Mouse (Mus musculus): ENCODE measurements around the gene Ctsw. TPM values are rescaled to one million over a fixed set of nuclear protein-coding genes. Genes with fewer than 3 reads are reported as not detected.
"Not testable (repeated sequence)": the region's sequence is repeated elsewhere in the genome, so short reads cannot be mapped to it uniquely, and the experiment has no call there.

The Ctsw gene
- total RNA-seq (2021): under 1 TPM in 1 of 2 experiments, not detected in 1; 0.86 TPM

DNA sequence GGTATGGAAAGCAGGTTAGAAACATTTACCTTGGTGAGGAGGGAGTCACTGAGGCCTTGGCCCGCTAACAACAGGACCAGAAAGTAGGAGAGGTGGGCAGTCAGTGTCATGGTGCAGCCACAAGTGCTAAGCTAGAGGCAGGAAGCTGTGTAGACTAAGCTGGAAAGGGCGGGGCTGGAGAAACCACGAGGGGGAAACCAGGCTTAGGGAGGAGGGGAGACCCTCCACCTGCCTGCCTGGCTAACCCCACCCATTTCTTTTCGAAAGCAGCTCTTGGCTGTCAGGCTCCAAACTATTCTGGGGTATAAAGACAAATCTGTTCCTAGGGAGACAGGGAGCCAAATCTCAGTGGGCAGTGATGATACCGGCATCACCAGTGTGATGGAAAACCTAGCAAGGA lies at the start of gene Ctsw:
Gene Ctsw, minus strand, starts transcription at position 134 of the 400 bp plus-strand sequence.
- no peak for DNase-seq (ENCODE audit: low spot score in 2 of 2)
- intact Hi-C loops (cut with DNase I): no loop called here

DNA sequence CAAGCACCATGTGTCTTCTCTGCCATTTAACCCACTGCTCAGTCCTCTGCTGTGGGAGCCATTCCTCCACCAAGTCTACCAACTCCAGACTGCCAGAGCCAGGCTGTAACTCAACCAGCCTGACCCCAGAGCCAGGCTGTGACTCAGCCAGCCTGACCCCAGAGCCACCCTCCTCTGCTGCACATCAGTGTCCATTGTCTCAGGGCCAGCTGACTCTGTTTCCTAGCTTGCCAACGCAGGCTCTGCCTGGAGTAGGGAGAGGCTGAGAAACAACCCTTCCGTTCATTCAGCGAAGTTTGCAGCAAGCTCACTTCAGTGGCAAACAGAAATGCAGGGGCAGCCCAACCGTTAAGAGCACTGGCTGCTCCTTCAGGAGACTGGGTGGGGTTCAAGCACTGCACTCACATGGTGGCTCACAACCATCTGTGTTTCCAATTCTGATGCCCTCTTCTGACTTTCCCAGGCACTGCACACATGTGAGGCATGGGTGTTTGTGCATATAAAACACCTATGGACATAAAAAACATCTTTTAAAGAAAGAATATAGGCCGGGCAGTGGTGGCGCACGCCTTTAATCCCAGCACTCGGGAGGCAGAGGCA lies 48.7 kb upstream of the Ctsw start:
- no peak for DNase-seq (ENCODE audit: low spot score in 2 of 2)
- intact Hi-C loops (cut with DNase I): no loop called here

DNA sequence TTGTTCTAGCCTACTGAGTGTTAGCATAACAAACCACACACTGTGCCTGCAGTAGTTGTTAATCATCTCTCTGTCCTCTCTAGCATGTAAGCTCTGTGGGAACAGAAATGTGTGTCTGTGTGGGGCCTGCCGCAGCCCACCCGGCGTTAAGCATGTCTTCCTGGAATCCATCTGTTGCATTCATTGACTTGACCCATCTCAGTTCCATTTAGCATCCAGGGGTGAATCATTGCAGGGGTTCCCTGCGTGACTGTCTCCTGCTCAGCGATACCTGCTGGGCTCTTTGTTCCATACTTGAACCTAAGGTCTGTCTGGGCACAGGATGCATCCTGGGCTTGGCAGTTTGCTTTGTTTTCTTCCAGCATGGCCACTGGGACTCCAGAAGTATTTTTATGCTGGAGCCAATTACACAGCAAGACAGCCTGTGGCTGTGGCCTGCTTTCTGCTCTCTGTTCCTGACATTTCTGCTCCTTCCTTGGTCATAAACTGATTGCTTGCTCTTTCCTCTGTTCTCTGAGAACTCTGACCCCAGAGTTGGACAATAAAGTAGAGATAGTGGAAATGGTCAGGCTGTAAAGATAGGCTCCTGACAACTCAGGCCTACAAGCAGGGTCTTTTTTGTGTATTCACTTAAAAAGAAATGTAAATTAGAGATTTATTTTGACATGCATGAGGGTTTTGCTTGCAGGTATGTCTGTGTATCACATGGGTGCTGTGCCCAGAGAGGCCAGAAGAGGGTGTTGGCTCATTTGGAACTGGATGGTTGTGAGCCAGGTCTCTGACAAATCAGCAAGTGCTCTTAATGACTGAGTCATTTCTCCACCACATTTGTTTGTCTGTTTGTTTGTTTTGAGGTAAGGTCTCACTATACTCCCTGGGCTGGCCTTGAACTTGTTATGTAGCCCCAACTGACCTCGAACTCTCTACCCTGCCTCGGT lies 47.8 kb upstream of the Ctsw start:
- intact Hi-C loops (cut with DNase I): no loop called here
- no peak for DNase-seq (ENCODE audit: low spot score in 2 of 2)

DNA sequence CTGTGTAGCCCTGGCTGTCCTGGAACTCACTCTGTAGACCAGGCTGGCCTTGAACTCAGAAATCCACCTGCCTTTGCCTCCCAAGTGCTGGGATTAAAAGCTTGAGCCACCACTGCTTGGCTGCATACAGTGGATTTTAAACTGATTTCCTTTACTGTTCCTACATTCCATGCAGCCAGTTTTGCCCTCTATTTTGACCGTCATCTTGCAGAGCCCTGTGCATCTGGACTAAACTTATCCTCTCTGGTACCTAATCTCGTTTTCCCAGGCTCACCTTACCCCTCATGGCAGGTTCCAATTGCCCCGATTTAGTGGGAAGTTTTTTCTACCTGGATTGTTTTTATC lies 44.7 kb upstream of the Ctsw start:
- intact Hi-C loops (cut with DNase I): no loop called here
- no peak for DNase-seq (ENCODE audit: low spot score in 2 of 2)

DNA sequence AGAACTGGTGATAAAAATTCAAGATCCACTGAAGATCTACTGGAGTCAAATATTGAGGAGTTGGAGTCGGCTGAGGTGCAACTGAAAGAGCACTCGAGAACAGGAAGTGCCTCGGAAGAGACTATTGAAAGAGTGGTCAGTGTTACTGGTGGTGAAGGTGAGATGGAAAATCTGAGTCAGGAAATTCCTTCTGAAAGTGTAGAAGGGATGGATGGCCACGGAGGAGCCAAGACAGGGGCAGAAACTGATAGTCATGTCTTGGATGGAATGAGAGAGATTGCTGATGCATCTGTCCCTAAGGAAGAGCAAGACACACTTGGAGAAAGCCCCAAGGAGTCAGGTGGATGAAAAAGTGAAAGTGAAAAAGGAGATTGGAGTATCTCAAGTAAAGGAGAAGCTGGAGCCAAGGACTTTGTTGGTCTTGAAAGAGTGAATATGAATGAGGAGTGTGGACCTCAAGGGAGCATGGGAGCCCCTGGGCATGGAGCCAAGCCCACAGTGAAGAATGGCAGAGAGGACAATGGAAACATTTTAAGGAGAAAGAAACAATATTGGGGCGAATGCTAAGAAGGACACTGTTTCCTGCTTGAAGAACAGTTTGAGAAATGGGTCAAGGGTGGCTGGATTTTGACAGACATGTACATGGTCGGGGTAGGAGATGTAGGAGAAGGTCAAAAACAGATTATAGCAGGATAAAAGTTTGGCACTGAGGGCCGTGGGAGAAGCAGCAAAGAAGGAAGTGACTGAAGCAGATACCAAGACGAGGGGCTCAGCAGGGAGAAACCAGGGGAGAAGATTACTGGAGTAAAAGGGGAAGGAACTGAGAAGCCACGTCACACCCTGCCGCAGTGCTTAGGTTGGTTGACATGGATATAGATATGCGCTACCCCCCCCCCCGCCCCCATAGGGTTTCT lies 44.0 kb upstream of the Ctsw start:
- intact Hi-C loops (cut with DNase I): no loop called here
- no peak for DNase-seq (ENCODE audit: low spot score in 2 of 2)

DNA sequence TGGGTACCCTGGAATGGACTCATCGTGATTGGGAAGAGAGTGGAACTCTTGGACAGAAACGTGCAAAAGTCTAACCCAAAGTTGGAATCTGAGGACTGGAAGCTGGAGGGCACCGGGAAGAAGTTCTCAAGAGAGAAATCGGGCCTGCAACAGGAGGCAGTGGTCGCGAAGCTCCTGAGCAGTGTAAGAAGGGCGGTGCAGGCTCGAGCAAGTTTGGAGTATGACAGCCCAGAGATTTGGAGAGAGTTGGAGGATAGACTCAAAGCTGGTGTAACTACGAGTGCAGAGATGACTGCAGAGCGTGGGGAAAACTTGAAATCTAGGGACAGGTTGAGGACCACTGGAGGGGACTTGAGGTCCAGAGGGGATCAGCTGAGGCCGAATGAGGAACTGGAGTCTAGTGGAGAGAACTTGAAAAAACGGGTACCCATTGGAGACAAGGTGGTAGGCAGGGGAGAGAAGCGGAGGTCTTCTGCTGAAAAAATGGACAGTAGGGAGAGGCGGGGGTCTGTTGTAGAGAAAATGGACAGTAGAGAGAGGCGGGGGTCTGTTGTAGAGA lies 42.8 kb upstream of the Ctsw start:
- no peak for DNase-seq (ENCODE audit: low spot score in 2 of 2)
- intact Hi-C loops (cut with DNase I): loop anchor here (2.0 kb wide), 1 partner anchor 20 kb away; the partner anchor contains the start of gene Cfl1

DNA sequence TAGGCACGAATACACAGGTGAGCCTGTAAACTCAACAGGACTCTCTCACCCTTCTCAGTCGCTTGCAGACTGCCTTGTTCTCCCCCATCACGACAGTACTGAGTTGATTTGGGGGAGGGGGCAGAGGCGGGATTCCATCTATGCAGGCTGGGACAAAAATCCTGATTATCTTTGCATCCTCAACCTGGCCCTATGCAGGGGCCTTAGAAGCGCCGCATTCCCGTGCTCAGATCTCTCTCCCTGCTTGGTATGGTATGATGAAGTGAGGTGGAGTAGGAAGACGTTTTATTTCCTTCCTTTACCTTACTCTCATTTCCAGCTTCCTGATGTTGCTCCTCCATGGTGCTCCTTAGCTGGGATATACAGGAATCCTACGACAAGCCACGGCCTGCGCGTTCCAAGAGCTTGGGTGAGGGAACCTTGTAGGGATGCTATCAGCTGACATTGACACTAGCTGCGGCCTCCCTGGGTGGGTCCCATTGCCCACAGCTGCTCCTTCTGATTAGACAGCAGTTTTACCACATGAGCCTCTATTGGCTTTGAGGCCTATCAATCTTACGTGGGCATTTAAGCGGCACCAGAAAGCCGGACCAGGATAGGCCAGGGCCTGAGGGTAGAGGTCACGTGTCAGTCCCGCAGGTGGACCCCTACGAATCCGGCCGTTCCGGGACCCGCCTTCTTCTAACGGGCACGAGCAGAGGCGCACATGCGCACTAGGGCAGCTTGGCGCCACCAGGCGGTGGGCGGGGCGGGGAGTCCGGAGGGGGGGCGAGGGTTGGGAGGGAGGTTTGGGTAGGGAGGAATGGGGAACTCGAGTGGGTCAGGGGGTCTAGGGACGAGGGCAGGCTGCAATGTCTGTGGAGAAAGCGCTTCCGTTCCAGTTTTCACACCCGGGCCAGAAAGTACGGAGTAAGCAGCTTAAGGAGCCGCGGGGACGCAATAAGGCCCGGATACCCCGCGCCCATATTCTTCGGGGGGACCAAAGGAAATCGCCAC lies 42.0 kb upstream of the Ctsw start, which contains the start of gene Snx32:
Gene Snx32, minus strand, starts transcription at position 508 of the 996 bp plus-strand sequence.
- peak; percentile 97 to 98 for DNase-seq (ENCODE audit: low spot score in 2 of 2)
- intact Hi-C loops (cut with DNase I): loop anchor here (2.0 kb wide), 1 partner anchor 20 kb away; the partner anchor contains the start of gene Cfl1

DNA sequence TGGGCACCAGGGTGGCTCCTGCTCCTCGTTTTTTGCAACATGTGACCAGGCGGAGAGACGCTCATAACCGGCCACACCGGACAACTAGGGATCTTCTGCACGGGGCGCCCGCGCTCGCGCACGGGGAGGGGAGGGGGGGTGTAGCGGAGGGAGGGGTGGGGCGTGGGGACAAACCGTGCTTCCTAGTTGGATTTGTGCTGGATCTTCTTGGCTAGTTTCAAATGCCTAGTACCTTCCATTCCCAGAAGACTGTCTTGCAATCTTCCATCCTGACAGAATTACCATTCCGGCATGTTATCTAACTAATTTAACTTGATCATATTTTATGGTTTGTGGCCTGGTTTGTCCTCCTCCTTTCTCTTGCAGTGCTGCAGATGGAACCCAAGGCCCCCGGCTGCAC lies 35.4 kb upstream of the Ctsw start, which contains the start of gene 1700020D05Rik:
Gene 1700020D05Rik, minus strand, starts transcription at position 101 of the 400 bp plus-strand sequence.
- no peak for DNase-seq (ENCODE audit: low spot score in 2 of 2)
- intact Hi-C loops (cut with DNase I): no loop called here

DNA sequence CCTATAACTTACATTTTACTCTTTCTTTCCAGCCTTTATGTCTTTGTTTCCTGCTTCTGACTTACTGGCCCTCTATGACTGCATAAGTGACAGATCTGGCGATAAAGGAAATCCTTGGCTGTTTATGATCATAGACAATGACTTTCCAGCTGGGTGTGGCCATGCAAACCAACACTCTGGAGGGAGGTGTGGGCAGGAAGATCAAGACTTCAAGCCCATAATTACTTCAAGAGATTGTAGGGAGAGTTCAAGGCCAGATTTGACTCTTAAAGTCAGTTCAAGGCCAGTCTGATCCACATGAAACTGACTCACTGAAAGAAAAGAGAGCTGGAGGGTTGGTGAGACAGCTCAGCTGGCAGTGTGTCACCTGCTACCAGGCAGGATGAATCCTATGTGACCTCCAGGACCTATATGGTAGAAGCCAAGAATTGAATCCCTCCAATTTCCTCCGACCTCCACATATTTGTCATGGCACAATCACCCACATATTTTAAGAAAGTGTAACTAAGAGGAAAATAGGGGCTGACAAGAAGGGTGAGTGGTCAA lies 32.1 kb upstream of the Ctsw start:
- no peak for DNase-seq (ENCODE audit: low spot score in 2 of 2)
- intact Hi-C loops (cut with DNase I): no loop called here

DNA sequence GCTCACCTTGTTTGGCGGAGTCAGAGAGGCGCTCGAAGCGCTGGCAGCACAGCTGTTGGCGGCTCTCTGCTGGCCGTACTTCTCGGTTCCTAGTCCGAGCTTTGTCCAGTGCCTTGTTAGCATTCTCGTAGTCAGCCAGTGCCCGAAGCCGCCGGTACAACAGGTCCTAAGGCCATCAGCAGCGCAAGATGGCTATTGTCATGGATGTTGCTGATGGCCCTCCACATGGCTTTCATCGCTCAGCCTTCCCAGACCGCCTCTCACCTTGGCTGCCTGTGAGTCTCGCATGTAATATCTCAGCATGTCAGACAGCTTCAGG lies 27.7 kb upstream of the Ctsw start:
- intact Hi-C loops (cut with DNase I): no loop called here
- DNase-seq (ENCODE audit: low spot score in 2 of 2): no peak

DNA sequence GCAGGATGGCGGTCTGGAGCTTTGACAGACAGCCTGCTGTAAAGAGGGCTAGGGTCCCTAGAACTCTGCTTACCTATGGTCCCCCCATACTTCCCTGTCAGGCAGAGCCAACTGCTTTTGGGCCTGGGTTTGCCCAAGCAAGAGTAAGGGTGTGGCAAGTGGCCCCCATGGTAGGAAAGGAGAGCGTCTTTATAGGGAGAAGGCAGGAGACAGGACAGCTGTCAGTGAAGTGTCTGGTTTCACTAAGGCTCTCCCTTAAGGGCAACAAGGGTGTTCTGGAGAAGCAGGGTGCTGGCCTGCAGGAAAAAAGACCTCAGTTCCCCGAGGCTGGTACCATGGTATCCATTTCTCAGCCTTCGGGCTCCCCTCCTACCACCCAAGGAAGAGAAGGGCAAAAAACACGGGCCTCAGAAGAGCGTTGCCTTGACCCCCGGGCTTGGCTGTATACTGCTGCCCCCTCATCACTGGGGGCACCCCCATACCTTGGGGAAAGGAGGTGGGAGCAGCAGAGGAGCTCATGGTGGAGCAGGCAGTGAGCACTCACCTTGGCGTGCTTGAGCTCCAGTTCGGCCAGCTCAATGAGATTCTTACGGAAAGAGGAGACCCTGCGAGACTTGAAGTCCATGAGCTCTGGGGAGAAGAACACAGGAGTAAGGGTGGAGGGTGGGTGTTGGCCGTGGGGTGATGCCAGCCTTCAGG lies 27.2 kb upstream of the Ctsw start:
- DNase-seq (ENCODE audit: low spot score in 2 of 2): no peak
- intact Hi-C loops (cut with DNase I): no loop called here

DNA sequence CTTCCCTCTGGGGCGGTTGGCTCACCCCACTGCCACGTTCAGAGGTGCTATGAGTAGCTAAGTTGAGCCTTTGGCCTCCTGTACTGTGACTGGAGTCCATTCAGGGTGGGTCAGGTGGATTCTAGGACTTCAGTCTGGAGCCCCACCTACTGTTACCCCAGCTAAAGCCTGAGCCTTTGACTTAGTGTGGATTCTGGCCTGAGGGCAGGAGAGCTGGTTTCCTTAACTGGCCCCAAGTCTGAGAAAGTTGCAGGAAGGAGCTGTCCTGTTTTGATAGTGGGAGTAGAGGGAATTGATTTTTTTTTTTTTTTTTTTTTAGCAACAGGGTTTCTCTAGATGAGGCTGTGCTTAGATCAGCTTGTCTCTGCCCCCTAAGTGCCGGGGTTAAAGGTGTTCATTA lies 26.0 kb upstream of the Ctsw start:
- intact Hi-C loops (cut with DNase I): no loop called here
- DNase-seq (ENCODE audit: low spot score in 2 of 2): no peak

DNA sequence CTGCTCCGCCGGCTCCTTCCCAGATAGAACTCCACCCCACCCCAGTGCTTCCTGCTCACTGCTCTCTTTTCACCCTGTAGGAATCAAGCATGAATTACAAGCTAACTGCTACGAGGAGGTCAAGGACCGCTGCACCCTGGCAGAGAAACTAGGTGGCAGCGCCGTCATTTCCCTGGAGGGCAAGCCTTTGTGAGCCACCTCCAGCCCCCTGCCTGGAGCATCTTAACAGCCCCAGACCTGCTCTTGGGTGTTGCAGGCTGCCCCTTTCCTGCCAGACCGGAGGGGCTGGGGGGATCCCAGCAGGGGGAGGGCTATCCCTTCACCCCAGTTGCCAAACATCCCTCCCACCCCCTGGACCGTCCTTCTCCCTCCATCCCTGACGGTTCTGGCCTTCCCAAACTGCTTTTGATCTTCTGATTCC lies 25.0 kb upstream of the Ctsw start:
- DNase-seq (ENCODE audit: low spot score in 2 of 2); intact Hi-C loops (cut with DNase I): not testable (repeated sequence)

DNA sequence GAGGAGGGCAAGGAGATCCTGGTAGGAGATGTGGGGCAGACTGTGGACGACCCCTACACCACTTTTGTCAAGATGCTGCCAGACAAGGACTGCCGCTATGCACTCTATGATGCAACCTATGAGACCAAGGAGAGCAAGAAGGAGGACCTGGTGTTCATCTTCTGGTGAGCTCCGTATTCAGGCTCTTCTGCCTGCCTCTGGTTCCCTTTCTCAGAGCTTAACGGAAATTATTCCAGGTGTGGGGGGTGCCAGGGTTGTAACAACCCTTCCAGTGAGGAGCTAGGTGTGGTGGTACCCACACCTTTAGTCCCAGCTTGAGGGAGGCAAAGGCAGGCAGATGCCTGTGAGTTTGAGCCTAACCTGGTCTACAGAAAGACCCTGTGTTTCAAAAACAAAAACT lies 24.3 kb upstream of the Ctsw start:
- intact Hi-C loops (cut with DNase I): no loop called here
- DNase-seq (ENCODE audit: low spot score in 2 of 2): no peak

DNA sequence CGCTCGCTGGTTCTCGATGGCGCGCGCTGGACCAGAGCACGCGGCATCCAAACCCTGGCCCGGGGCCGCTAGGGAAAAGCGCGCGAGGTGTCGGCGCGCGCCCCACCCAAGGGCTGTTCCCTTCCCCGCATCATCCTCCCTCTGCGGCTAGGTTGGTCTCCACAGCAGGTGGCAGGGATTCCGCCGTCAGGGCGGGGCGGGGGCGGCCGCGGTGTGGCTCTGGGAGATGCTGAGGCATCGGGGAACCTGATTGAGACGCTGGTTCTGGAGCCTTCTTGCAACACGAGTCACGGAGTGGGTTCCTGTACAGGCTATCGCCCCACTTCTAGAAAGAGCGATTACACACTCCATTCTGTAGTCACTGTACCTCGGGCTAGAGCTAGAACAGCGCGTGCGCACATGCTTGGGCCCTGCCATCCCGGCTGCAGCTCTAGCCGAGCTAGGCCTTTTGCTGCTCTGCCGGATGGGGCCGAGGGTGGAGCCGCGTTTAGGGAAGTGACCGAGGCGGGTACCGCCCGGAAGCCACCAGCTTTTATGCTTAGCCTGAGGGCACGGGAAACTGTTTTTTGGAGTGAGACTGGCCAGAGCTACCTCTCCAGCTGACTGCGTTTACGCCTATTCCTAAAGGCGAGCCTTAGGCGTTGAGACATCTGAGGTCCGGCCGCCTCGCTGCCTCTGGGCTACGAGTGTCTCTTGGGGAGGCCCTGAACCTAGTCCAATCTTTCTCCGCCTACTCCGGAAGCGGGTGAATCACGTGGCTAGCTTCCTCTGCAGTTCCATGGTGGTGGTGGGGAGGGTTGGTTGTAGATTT lies 22.8 kb upstream of the Ctsw start:
- intact Hi-C loops (cut with DNase I): loop anchor here (1.0 to 2.0 kb wide), 2 partner anchors 20 to 31 kb away; partner anchors contain the start of genes Fibp and Snx32

DNA sequence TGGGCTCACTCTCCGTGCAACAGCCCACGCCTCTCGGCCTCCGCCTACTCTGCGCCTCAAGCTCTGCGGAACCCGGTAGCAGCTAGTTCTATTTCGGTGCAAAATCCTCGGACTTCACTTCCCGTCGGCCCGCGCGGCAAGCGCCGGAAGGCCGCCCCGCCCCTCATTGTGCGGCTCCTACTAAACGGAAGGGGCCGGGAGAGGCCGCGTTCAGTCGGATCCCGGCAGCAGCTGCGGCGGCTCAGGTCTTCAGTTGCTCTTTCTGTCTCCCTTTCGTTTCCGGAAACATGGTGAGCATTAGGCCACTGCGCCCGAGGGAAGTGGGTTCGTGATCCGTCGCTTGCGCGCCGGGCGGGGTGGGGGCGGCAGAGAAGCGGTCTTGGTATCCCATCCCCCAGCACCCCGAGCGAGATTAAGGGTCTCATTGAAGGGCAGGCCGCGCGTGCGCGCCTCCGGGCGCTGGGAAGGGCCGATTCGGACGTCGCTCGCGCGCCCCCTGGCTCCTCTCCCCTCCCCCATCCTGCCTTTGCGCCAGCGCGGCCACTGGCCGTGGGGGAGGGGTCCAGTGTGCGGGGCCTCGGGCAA lies 22.1 kb upstream of the Ctsw start, which contains the start of gene Cfl1:
Gene Cfl1, plus strand, starts transcription at position 143 of the 585 bp plus-strand sequence.
- intact Hi-C loops (cut with DNase I): loop anchor here (1.0 to 2.0 kb wide), 2 partner anchors 20 to 30 kb away; partner anchors contain the start of genes Fibp and Snx32
- DNase-seq (ENCODE audit: low spot score in 2 of 2): peak; percentile 96

More for the DNA sequence above, 22.8 kb upstream of the Ctsw start:
- peak; percentile 82 to 88 for DNase-seq (ENCODE audit: low spot score in 2 of 2)

Measured in left cerebral cortex, postnatal 36 days (tissue).